Mouse (Mus musculus) bone marrow macrophage, adult 2 months (primary cell): Measurements from ENCODE around the gene Rcan1.

Experiments
- CTCF ChIP-seq: IDR thresholded peaks from 2 replicates; pipeline ENCODE4 v1.5.1; 2012; ENCODE audit warnings: low read depth, mild to moderate bottlenecking, low read length, moderate library complexity
- POLR2A ChIP-seq: IDR thresholded peaks from 2 replicates; pipeline ENCODE4 v1.6.1; 2012; ENCODE audit warnings: mild to moderate bottlenecking, low read depth, low read length, borderline replicate concordance

DNA sequence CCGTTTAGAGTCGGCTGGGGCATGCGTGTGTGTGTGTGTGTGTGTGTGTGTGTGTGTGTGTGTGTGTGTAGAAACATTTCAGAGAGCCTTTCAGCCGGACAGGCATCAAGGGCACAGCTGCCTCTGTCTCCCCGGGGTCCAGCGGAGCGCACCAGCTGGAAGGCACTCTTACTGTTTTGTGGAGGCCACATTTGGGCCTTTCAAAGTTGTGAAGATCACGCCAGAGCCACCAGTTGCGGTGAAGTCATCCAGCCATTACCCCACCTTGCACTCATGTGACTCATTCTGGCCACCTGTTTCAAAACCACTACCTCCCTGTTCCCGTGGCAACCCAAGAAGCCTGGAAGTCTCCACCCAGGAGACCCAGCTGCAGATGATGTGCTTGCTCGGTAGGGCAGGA lies 44.8 kb downstream of the Rcan1 start:
- no peak for TF ChIP-seq CTCF
- TF ChIP-seq POLR2A, result no peak
